Mouse (Mus musculus) CH12.LX (cell line): ENCODE measurements around the gene Cnih4. TPM values are rescaled to one million over a fixed set of nuclear protein-coding genes. Genes with fewer than 3 reads are reported as not detected.

ENCODE experiments used
- DNase-seq: peaks from one replicate; pipeline ENCODE4 v3.0.0-alpha.2; 2013; ENCODE audit errors: extremely low read depth
- H3K27ac ChIP-seq: 2 replicates; pipeline ENCODE4 v1.5.1; 2012; ENCODE audit warnings: low read depth, mild to moderate bottlenecking, control low read depth, moderate library complexity; ENCODE audit not compliant: insufficient read depth
- H3K27me3 ChIP-seq: replicated peaks from 2 replicates; pipeline ENCODE3; 2012; ENCODE audit warnings: inconsistent platforms
- H3K36me3 ChIP-seq, 2 experiments: replicated peaks in 1 of 2; 2 replicates each; pipeline versions ENCODE3 to v1.6.1; 2012; ENCODE audit warnings: inconsistent platforms in 1 of 2, low read length in 1 of 2, mild to moderate bottlenecking in 1 of 2, mixed read lengths in 1 of 2, moderate library complexity in 1 of 2; ENCODE audit not compliant: control insufficient read depth in 1 of 2, insufficient read depth in 1 of 2
- H3K4me1 ChIP-seq, 2 experiments: 2 replicates each; pipeline ENCODE4 v1.6.1; 2012; ENCODE audit warnings: inconsistent platforms in 1 of 2, moderate library complexity in 1 of 2; ENCODE audit not compliant: insufficient read depth in 2 of 2, control insufficient read depth in 1 of 2
- H3K4me2 ChIP-seq: 2 replicates; pipeline ENCODE4 v1.6.1; 2012; ENCODE audit warnings: low read depth, mild to moderate bottlenecking, control low read depth; ENCODE audit not compliant: poor library complexity, insufficient read depth, severe bottlenecking
- H3K4me3 ChIP-seq, 3 experiments: fragments of 150-350 bp in 1 of 3; sonication (generic) in 1 of 3; replicated peaks in 1 of 3; 2 replicates each; pipeline versions ENCODE3 to v1.5.1; 2011 to 2012; ENCODE audit warnings: low read depth in 2 of 3, low read length in 2 of 3, mild to moderate bottlenecking in 2 of 3, moderate library complexity in 2 of 3, control low read depth in 1 of 3, improper control_type of control experiment in 1 of 3, inconsistent platforms in 1 of 3, mixed read lengths in 1 of 3; ENCODE audit not compliant: poor library complexity in 1 of 3
- H3K79me2 ChIP-seq: replicated peaks from 2 replicates; pipeline ENCODE4 v1.6.1; 2012; ENCODE audit warnings: mild to moderate bottlenecking, moderate library complexity; ENCODE audit not compliant: control insufficient read depth, poor library complexity, insufficient read depth, severe bottlenecking; ENCODE audit errors: extremely low read depth
- H3K9ac ChIP-seq: 2 replicates; pipeline ENCODE4 v1.6.1; 2012; ENCODE audit warnings: low read depth, mild to moderate bottlenecking, control low read depth, moderate library complexity; ENCODE audit not compliant: insufficient read depth
- H3K9me3 ChIP-seq: replicated peaks from 2 replicates; pipeline ENCODE3; 2012; ENCODE audit warnings: low read length, inconsistent platforms, mixed read lengths
- BHLHE40 ChIP-seq: IDR thresholded peaks from 2 replicates; pipeline ENCODE4 v1.6.1; 2011; ENCODE audit warnings: mild to moderate bottlenecking, low read depth, low read length, improper control_type of control experiment
- CHD1 ChIP-seq: IDR thresholded peaks from 2 replicates; pipeline ENCODE4 v1.6.1; 2012; ENCODE audit warnings: low read depth, low read length, improper control_type of control experiment, inconsistent platforms
- CHD2 ChIP-seq: IDR thresholded peaks from 2 replicates; pipeline ENCODE4 v1.6.1; 2011; ENCODE audit warnings: low read length, improper control_type of control experiment
- CTCF ChIP-seq, 2 experiments: IDR thresholded peaks in 1 of 2; conservative IDR thresholded peaks in 1 of 2; 2 replicates each; pipeline ENCODE4 v1.5.1; 2011 to 2012; ENCODE audit warnings: low read depth in 2 of 2, low read length in 2 of 2, improper control_type of control experiment in 1 of 2, inconsistent platforms in 1 of 2, mild to moderate bottlenecking in 1 of 2, moderate library complexity in 1 of 2
- E2F4 ChIP-seq: IDR thresholded peaks from 2 replicates; pipeline ENCODE4 v1.6.1; 2011; ENCODE audit warnings: low read depth, low read length, improper control_type of control experiment; ENCODE audit not compliant: insufficient replicate concordance
- ELF1 ChIP-seq: IDR thresholded peaks from 2 replicates; pipeline ENCODE4 v1.6.1; 2014; ENCODE audit warnings: low read depth, mild to moderate bottlenecking, inconsistent platforms, low read length, improper control_type of control experiment
- EP300 ChIP-seq: IDR thresholded peaks from 2 replicates; pipeline ENCODE4 v1.6.1; 2011; ENCODE audit warnings: low read length, improper control_type of control experiment
- ETS1 ChIP-seq: conservative IDR thresholded peaks from 2 replicates; pipeline ENCODE4 v1.6.1; 2012; ENCODE audit warnings: low read depth, mild to moderate bottlenecking, inconsistent platforms, low read length, improper control_type of control experiment, moderate library complexity
- HCFC1 ChIP-seq: IDR thresholded peaks from 2 replicates; pipeline ENCODE4 v1.6.1; 2012; ENCODE audit warnings: low read depth, mild to moderate bottlenecking, inconsistent platforms, low read length, improper control_type of control experiment
- IRF4 ChIP-seq: IDR thresholded peaks from 2 replicates; pipeline ENCODE4 v1.6.1; 2014; ENCODE audit warnings: low read depth, mild to moderate bottlenecking, inconsistent platforms, low read length, improper control_type of control experiment
- JUN ChIP-seq: IDR thresholded peaks from 2 replicates; pipeline ENCODE4 v1.6.1; 2011; ENCODE audit warnings: low read depth, mild to moderate bottlenecking, low read length, improper control_type of control experiment, moderate library complexity; ENCODE audit not compliant: insufficient read depth
- JUND ChIP-seq: conservative IDR thresholded peaks from 2 replicates; pipeline ENCODE4 v1.6.1; 2011; ENCODE audit warnings: low read depth, low read length, improper control_type of control experiment
- MAX ChIP-seq: IDR thresholded peaks from 2 replicates; pipeline ENCODE4 v1.6.1; 2011; ENCODE audit warnings: low read length, improper control_type of control experiment
- MEF2A ChIP-seq: IDR thresholded peaks from 2 replicates; pipeline ENCODE4 v1.6.1; 2014; ENCODE audit warnings: low read depth, mild to moderate bottlenecking, inconsistent platforms, low read length, improper control_type of control experiment, borderline replicate concordance
- MXI1 ChIP-seq: IDR thresholded peaks from 2 replicates; pipeline ENCODE4 v1.6.1; 2011; ENCODE audit warnings: mild to moderate bottlenecking, low read depth, low read length, improper control_type of control experiment
- MYC ChIP-seq: IDR thresholded peaks from 2 replicates; pipeline ENCODE4 v1.6.1; 2011; ENCODE audit warnings: low read depth, mild to moderate bottlenecking, improper control_type of control experiment, low read length
- NRF1 ChIP-seq: IDR thresholded peaks from 2 replicates; pipeline ENCODE4 v1.6.1; 2014; ENCODE audit warnings: low read depth, mild to moderate bottlenecking, inconsistent platforms, low read length, improper control_type of control experiment, moderate library complexity
- PAX5 ChIP-seq: IDR thresholded peaks from 2 replicates; pipeline ENCODE4 v1.6.1; 2012; ENCODE audit warnings: low read length, inconsistent platforms, mixed read lengths
- POLR2A ChIP-seq: IDR thresholded peaks from 2 replicates; pipeline ENCODE4 v1.6.1; 2011; ENCODE audit warnings: low read depth, mild to moderate bottlenecking, improper control_type of control experiment, low read length
- POLR2AphosphoS2 ChIP-seq: IDR thresholded peaks from 2 replicates; pipeline ENCODE4 v1.6.1; 2011; ENCODE audit warnings: low read depth, low read length, improper control_type of control experiment
- RAD21 ChIP-seq: IDR thresholded peaks from 2 replicates; pipeline ENCODE4 v1.6.1; 2011; ENCODE audit warnings: low read depth, mild to moderate bottlenecking, low read length, improper control_type of control experiment, moderate library complexity
- SIN3A ChIP-seq: IDR thresholded peaks from 2 replicates; pipeline ENCODE4 v1.6.1; 2012; ENCODE audit warnings: low read length, improper control_type of control experiment, inconsistent platforms
- TBP ChIP-seq: conservative IDR thresholded peaks from 2 replicates; pipeline ENCODE4 v1.6.1; 2011; ENCODE audit warnings: low read depth, low read length, improper control_type of control experiment
- TCF12 ChIP-seq: IDR thresholded peaks from 2 replicates; pipeline ENCODE4 v1.6.1; 2014; ENCODE audit warnings: low read depth, mild to moderate bottlenecking, inconsistent platforms, low read length, improper control_type of control experiment
- USF2 ChIP-seq: conservative IDR thresholded peaks from 2 replicates; pipeline ENCODE4 v1.6.1; 2011; ENCODE audit warnings: low read depth, low read length, improper control_type of control experiment
- ZMIZ1 ChIP-seq: IDR thresholded peaks from 2 replicates; pipeline ENCODE4 v1.6.1; 2012; ENCODE audit warnings: low read depth, mild to moderate bottlenecking, inconsistent platforms, low read length, improper control_type of control experiment
- ZNF384 ChIP-seq: IDR thresholded peaks from 2 replicates; pipeline ENCODE4 v1.6.1; 2012; ENCODE audit warnings: low read depth, low read length, improper control_type of control experiment, inconsistent platforms
- dilution Hi-C: fragments of 300-500 bp; cut with MboI; formaldehyde crosslinking; loops from 2 replicates; pipeline ENCODE4 v1.14.3; 2020; ENCODE audit warnings: low sequenced_read_pairs; ENCODE audit not compliant: extremely low pct_unique_long_range_greater_than_20kb, extremely low pct_ligation_motif_present
- in situ Hi-C: fragments of 300-500 bp; cut with MboI; formaldehyde crosslinking; loops from 3 replicates; pipeline ENCODE4 v1.14.3; 2019; ENCODE audit warnings: low sequenced_read_pairs, low pct_ligation_motif_present, low pct_unique_long_range_greater_than_20kb, mixed read lengths
- polyA plus RNA-seq: library from polyadenylated mRNA; unstranded; fragments of >175 nt; gene quantifications from 2 replicates; pipeline ENCODE4 v1.2.1, GENCODE M21; 2012; ENCODE audit warnings: low read depth; ENCODE audit not compliant: insufficient read length
- total RNA-seq, 2 experiments: library from RNA; depleted of rRNA; stranded (reverse); fragments of 300-350 nt in 1 of 2; fragments of >200 nt in 1 of 2; gene quantifications; 2 replicates each; pipeline ENCODE4 v1.2.3; 2012 to 2014

Cnih4 gene
- total and polyA plus RNA-seq, 3 experiments = 24.2 to 54.1 (median 39.1) TPM

DNA sequence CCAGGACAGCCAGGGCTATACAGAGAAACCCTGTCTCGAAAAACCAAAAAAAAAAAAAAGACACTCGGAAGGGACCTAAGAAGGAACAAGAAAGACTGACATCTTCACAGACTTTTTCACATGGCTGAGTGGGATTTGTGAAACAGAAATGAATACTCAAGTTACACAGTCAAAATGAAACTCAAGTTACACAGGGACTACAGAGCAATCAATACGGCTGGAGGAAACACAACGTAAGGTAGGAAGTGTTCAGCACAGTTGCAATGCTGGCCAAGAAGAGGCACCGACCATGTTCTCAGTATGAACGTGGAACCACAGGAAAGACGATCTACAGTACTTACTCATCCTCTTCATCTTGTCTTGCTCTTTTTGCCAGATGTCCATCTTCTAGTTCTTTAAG lies 5.8 kb upstream of the Cnih4 start:
- Histone ChIP-seq H3K4me2 (peak overlapping the region; percentile 21; the same call in 1 of the 2 replicates), H3K9me3 (no peaks in the 10 kb centered on the region), H3K36me3 (peaks cover 42 to 59% of the 10 kb centered on the region in 2 experiments), H3K79me2 (peaks cover 44% of the 10 kb centered on the region), H3K4me3 (no peak overlapping the region), H3K4me1 (peaks cover 7 to 51% of the 10 kb centered on the region in 2 experiments), H3K27ac (peak overlapping the region; percentile 71), H3K9ac (peak overlapping the region; percentile 24; the same call in 1 of the 2 replicates), H3K27me3 (no peaks in the 10 kb centered on the region)
- TF ChIP-seq ELF1 (peak; percentile 65), TCF12 (peak; percentile 76), RAD21 (no peak), MYC (peak; percentile 95), USF2 (no peak), BHLHE40 (peak; percentile 75), IRF4 (peak; percentile 99), SIN3A (0 out of 2 replicates have a peak, but pooled peaks have one; percentile 33), CHD2 (no peak), ETS1 (peak; percentile 93), JUND (peak; percentile 98), CTCF (conservative IDR thresholded peaks at IDR 0.05 in 1 of 2, IDR thresholded peaks at IDR 0.05 in 1 of 2; ENCODE audit: low read depth in 2 of 2, low read length in 2 of 2) (no peak), TBP (peak; percentile 85), JUN (peak; percentile 95), E2F4 (no peak), EP300 (peak; percentile 94), CHD1 (no peak), MEF2A (peak; percentile 65; the same call in 1 of the 2 replicates), ZNF384 (peak; percentile 91), MAX (peak; percentile 64; the same call in 1 of the 2 replicates), MXI1 (peak; percentile 60; the same call in 1 of the 2 replicates), POLR2A (peak; percentile 58)
- dilution Hi-C loops = no loop called here
- in situ Hi-C loops = no loop called here
- peak; percentile 90 for DNase-seq

DNA sequence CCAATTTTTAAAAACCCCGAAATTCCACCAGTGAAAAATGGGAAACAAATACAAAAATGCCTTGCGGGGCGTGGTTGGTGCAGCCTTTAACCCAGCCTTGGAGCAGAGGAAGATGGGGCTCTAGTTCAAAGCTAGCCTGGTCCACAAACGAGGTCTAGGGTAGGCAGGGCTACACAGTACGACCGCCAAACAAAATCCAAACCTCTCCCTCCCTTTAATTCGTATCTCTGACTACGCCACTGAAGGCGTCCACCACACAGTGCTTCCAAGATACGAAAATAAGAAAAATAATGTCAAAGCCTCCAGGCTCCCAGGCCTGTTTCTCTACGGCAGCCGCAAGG lies 914 bp upstream of the Cnih4 start:
- peak overlapping the region; percentile 84 for H3K9ac ChIP-seq
- peaks cover 13 to 22% of the 10 kb centered on the region in 2 experiments for H3K36me3 ChIP-seq
- H3K9me3 ChIP-seq = no peaks in the 10 kb centered on the region
- peak overlapping the region; percentile 81 to 99 (median 86) for H3K4me3 ChIP-seq
- peak overlapping the region; percentile 93; the same call in 1 of the 2 replicates for H3K4me2 ChIP-seq
- H3K27ac ChIP-seq = peak overlapping the region; percentile 61
- DNase-seq = no peak
- no peaks in the 10 kb centered on the region for H3K27me3 ChIP-seq
- dilution Hi-C loops (no loop called here), in situ Hi-C loops (no loop called here)
- H3K79me2 ChIP-seq = peaks cover 53% of the 10 kb centered on the region
- TF ChIP-seq MYC = no peak
- no peak for TF ChIP-seq ZMIZ1
- TF ChIP-seq CHD2 = no peak
- TF ChIP-seq PAX5 = no peak
- no peak for TF ChIP-seq TCF12
- no peak for TF ChIP-seq ETS1
- no peak for TF ChIP-seq RAD21
- no peak for TF ChIP-seq CHD1
- no peak for TF ChIP-seq E2F4
- no peak for TF ChIP-seq TBP
- no peak for TF ChIP-seq JUN
- no peak for TF ChIP-seq POLR2AphosphoS2
- TF ChIP-seq HCFC1 = no peak
- TF ChIP-seq NRF1 = no peak
- no peak for TF ChIP-seq MXI1
- H3K4me1 ChIP-seq = peaks cover 13 to 69% of the 10 kb centered on the region in 2 experiments
